ENCODE assay signal across 9 mouse cellular contexts in genomic region chr2:101882998-101883397, GRCm38 (mm10). TPM values are rescaled to one million over a fixed set of nuclear protein-coding genes. Genes with fewer than 3 reads are reported as not detected.
DNase-seq lines count a peak whose midpoint lies in the region; ATAC-seq and TF ChIP-seq lines count a peak whose summit lies in the region.
"Had no signal": no experiment of that assay in that cellular context is flagged by ENCODE, and none has a peak within 500 bp of the region (broad histone marks: within the 10 kb centered on the region; RNA-seq: fewer than 3 reads in every experiment).

TSS of gene Prr5l (minus strand) at chr2:101883027.

- H3K4me3 ChIP-seq in kidney, embryonic 14.5 days (ENCODE audit: low read length), result no peak within 1 kb of the TSS
- H3K4me3 ChIP-seq in midbrain, embryonic 10.5 days, result no peak within 1 kb of the TSS
- no peak within 1 kb of the TSS for H3K4me3 ChIP-seq in midbrain, embryonic 16.5 days (ENCODE audit: low read depth, low read length)
- no peak within 1 kb of the TSS for H3K4me3 ChIP-seq in embryonic facial prominence, embryonic 11.5 days (ENCODE audit: low read depth, low read length)
- no peak within 1 kb of the TSS for H3K4me3 ChIP-seq in limb, embryonic 14.5 days (replicated peaks; ENCODE audit: low read length)

- H3K4me1 ChIP-seq in kidney, embryonic 14.5 days (ENCODE audit: control insufficient read depth, insufficient read depth, low read length), result peaks cover 4% of the 10 kb centered on the region; the same call in 1 of the 2 replicates
- H3K4me1 ChIP-seq in midbrain, embryonic 10.5 days, result peaks cover 23% of the 10 kb centered on the region
- H3K4me1 ChIP-seq in midbrain, embryonic 16.5 days (ENCODE audit: control insufficient read depth, insufficient read depth, low read length), result peaks cover 8% of the 10 kb centered on the region
- no peaks in the 10 kb centered on the region for H3K4me1 ChIP-seq in embryonic facial prominence, embryonic 11.5 days (ENCODE audit: control insufficient read depth, insufficient read depth, low read length)
- H3K4me1 ChIP-seq in limb, embryonic 14.5 days (ENCODE audit: control insufficient read depth, insufficient read depth, low read length), result peaks cover 7% of the 10 kb centered on the region

- H3K9ac ChIP-seq in kidney, embryonic 14.5 days (ENCODE audit: low read depth, low read length), result no peak within 1 kb of the TSS
- H3K9ac ChIP-seq in midbrain, embryonic 16.5 days (ENCODE audit: low read depth, low read length), result no peak within 1 kb of the TSS
- H3K9ac ChIP-seq in embryonic facial prominence, embryonic 11.5 days (replicated peaks; ENCODE audit: low read length), result no peak within 1 kb of the TSS
- no peak within 1 kb of the TSS for H3K9ac ChIP-seq in limb, embryonic 14.5 days (ENCODE audit: low read depth, low read length, severe bottlenecking)

- H3K27ac ChIP-seq in kidney, embryonic 14.5 days (ENCODE audit: low read depth, low read length), result no peak within 1 kb of the TSS
- no peak within 1 kb of the TSS for H3K27ac ChIP-seq in midbrain, embryonic 10.5 days (replicated peaks)
- no peak within 1 kb of the TSS for H3K27ac ChIP-seq in midbrain, embryonic 16.5 days (ENCODE audit: low read length)
- no peak within 1 kb of the TSS for H3K27ac ChIP-seq in embryonic facial prominence, embryonic 11.5 days (replicated peaks; ENCODE audit: low read depth, low read length)
- no peak within 1 kb of the TSS for H3K27ac ChIP-seq in limb, embryonic 14.5 days (replicated peaks; ENCODE audit: low read depth, low read length)

- DNase-seq in kidney, postnatal 36 days, result no peak
- DNase-seq in midbrain, embryonic 10.5 days (ENCODE audit: low spot score), result no peak
- no peak for DNase-seq in embryonic facial prominence, embryonic 11.5 days (ENCODE audit: low spot score)
- no peak for DNase-seq in limb, embryonic 14.5 days (ENCODE audit: low spot score)
- DNase-seq in adrenal gland, postnatal 36 days, result no peak
- no peak for DNase-seq in T-cell, adult 2 months (ENCODE audit: low spot score)
- DNase-seq: cerebellum, adult 8-10 months had no signal

- ATAC-seq in kidney, embryonic 14.5 days (ENCODE audit: low FRiP score, low TSS enrichment), result no peak
- no peak for ATAC-seq in midbrain, embryonic 16.5 days
- ATAC-seq in embryonic facial prominence, embryonic 11.5 days (replicated peaks; ENCODE audit: insufficient number of reproducible peaks, low FRiP score, low TSS enrichment, low read depth), result no peak
- ATAC-seq in limb, embryonic 14.5 days (ENCODE audit: low FRiP score, low read depth), result no peak

- H3K9me3 ChIP-seq in kidney, embryonic 14.5 days (ENCODE audit: control insufficient read depth, low read length), result no peaks in the 10 kb centered on the region
- H3K9me3 ChIP-seq in midbrain, embryonic 10.5 days (replicated peaks), result no peaks in the 10 kb centered on the region
- H3K9me3 ChIP-seq in midbrain, embryonic 16.5 days (replicated peaks; ENCODE audit: control insufficient read depth, low read length, poor library complexity, severe bottlenecking), result no peaks in the 10 kb centered on the region
- no peaks in the 10 kb centered on the region for H3K9me3 ChIP-seq in embryonic facial prominence, embryonic 11.5 days (replicated peaks; ENCODE audit: control insufficient read depth, low read length)
- no peaks in the 10 kb centered on the region for H3K9me3 ChIP-seq in limb, embryonic 14.5 days (ENCODE audit: control insufficient read depth, low read length)

- TF ChIP-seq POLR2A in limb, embryonic 14.5 days (IDR thresholded peaks at IDR 0.05; ENCODE audit: borderline replicate concordance, extremely low read depth, insufficient read depth, insufficient read length), result no peak

- H3K27me3 ChIP-seq in kidney, embryonic 14.5 days (ENCODE audit: control insufficient read depth, insufficient read depth, low read length), result no peaks in the 10 kb centered on the region
- no peaks in the 10 kb centered on the region; the same call in 1 of the 2 replicates for H3K27me3 ChIP-seq in midbrain, embryonic 10.5 days (ENCODE audit: low read depth, poor library complexity, severe bottlenecking)
- no peaks in the 10 kb centered on the region for H3K27me3 ChIP-seq in midbrain, embryonic 16.5 days (ENCODE audit: control insufficient read depth, insufficient read depth, low read depth, low read length)
- no peaks in the 10 kb centered on the region for H3K27me3 ChIP-seq in embryonic facial prominence, embryonic 11.5 days (ENCODE audit: control insufficient read depth, insufficient read depth, low read length)
- H3K27me3 ChIP-seq in limb, embryonic 14.5 days (ENCODE audit: control insufficient read depth, insufficient read depth, low read length), result no peaks in the 10 kb centered on the region

- no peak within 1 kb of the TSS for H3K4me2 ChIP-seq in kidney, embryonic 14.5 days (replicated peaks; ENCODE audit: low read depth, low read length)
- no peak within 1 kb of the TSS for H3K4me2 ChIP-seq in midbrain, embryonic 16.5 days (ENCODE audit: low read length)
- H3K4me2 ChIP-seq in embryonic facial prominence, embryonic 11.5 days (ENCODE audit: low read depth, low read length), result no peak within 1 kb of the TSS
- no peak within 1 kb of the TSS for H3K4me2 ChIP-seq in limb, embryonic 14.5 days (replicated peaks; ENCODE audit: low read depth, low read length, severe bottlenecking)

- 29% methylated on average over 3 of the region's 3 CpGs for WGBS in kidney, embryonic 14.5 days
- WGBS in midbrain, embryonic 10.5 days, result 49% methylated on average over 3 of the region's 3 CpGs
- WGBS in midbrain, embryonic 16.5 days, result 31% methylated on average over 3 of the region's 3 CpGs
- 40% methylated on average over 3 of the region's 3 CpGs for WGBS in embryonic facial prominence, embryonic 11.5 days
- 62% methylated on average over 3 of the region's 3 CpGs for WGBS in limb, embryonic 14.5 days

- H3K36me3 ChIP-seq in kidney, embryonic 14.5 days (ENCODE audit: control insufficient read depth, insufficient read depth, low read length), result no peaks in the 10 kb centered on the region
- H3K36me3 ChIP-seq in midbrain, embryonic 10.5 days, result no peaks in the 10 kb centered on the region
- no peaks in the 10 kb centered on the region for H3K36me3 ChIP-seq in midbrain, embryonic 16.5 days (ENCODE audit: control insufficient read depth, insufficient read depth, low read length)
- no peaks in the 10 kb centered on the region for H3K36me3 ChIP-seq in embryonic facial prominence, embryonic 11.5 days (replicated peaks; ENCODE audit: control insufficient read depth, insufficient read depth, low read depth, low read length)
- H3K36me3 ChIP-seq in limb, embryonic 14.5 days (ENCODE audit: control insufficient read depth, insufficient read depth, low read length), result no peaks in the 10 kb centered on the region

RNA-seq across cellular contexts. Expression of gene Prr5l, which starts in this region (rescaled TPM):
- polyA plus RNA-seq in kidney, embryonic 14.5 days (2014; fragmentation: Nextera tagmentation; extraction: Ambion mirVana), result 44.4 and 56.8 TPM in 2 replicates
- polyA plus RNA-seq in midbrain, embryonic 10.5 days (2016; fragmentation: Nextera tagmentation; extraction: Ambion mirVana), result 22.7 and 25.2 TPM in 2 replicates
- 4.6 and 4.7 TPM in 2 replicates for polyA plus RNA-seq in midbrain, embryonic 16.5 days (2015; fragmentation: Nextera tagmentation; extraction: Ambion mirVana)
- polyA plus RNA-seq in embryonic facial prominence, embryonic 11.5 days (2014; fragmentation: Nextera tagmentation; extraction: Ambion mirVana), result 17.6 and 18.0 TPM in 2 replicates
- polyA plus RNA-seq in limb, embryonic 14.5 days (2012; rRNA removed), result 16.4 and 21.8 TPM in 2 replicates
- polyA plus RNA-seq in limb, embryonic 14.5 days (2014; fragmentation: Nextera tagmentation; extraction: Ambion mirVana), result 27.3 and 29.0 TPM in 2 replicates
- 1 to 10 TPM; 4.5 to 5.2 TPM for total RNA-seq in adrenal gland, postnatal 36 days (2021)
